Mouse (Mus musculus): ENCODE measurements at regions not wholly inside any gene's neighbourhood (a gene's known extent, or its start where the extent isn't known, plus 50 kb on each side); places are given as distances from the start of the nearest gene placed in this dataset.
A peak's percentile ranks its signal among the peaks of the same experiment; 100 is the strongest.

GRCm38 (mm10) chr10:125892122-125892521 lies 73.8 kb upstream of the Lrig3 start:
- TF ChIP-seq FOSL1 (IDR thresholded peaks at IDR 0.05; ENCODE audit: insufficient read depth, low read length, poor library complexity, severe bottlenecking) (no peak), USF1 (IDR thresholded peaks at IDR 0.05; ENCODE audit: low read depth) (peak; percentile 58), MAX (IDR thresholded peaks at IDR 0.05) (no peak)
- H3K79me3 ChIP-seq (ENCODE audit: low read depth): no peaks in the 10 kb centered on the region
- H3K36me3 ChIP-seq (ENCODE audit: control insufficient read depth, insufficient read depth): no peaks in the 10 kb centered on the region

GRCm38 (mm10) chr10:125895744-125896482 lies 70.1 kb upstream of the Lrig3 start:
- TF ChIP-seq MYOD1 (IDR thresholded peaks at IDR 0.05; ENCODE audit: control insufficient read depth, insufficient read length, low read depth) (no peak), FOSL1 (IDR thresholded peaks at IDR 0.05; ENCODE audit: insufficient read depth, low read length, poor library complexity, severe bottlenecking) (no peak), CTCF (IDR thresholded peaks at IDR 0.05; ENCODE audit: control insufficient read depth, insufficient read depth, insufficient read length) (no peak), MYOG (IDR thresholded peaks at IDR 0.05; ENCODE audit: control insufficient read depth, extremely low read depth, insufficient read length) (no peak), CEBPB (IDR thresholded peaks at IDR 0.05; ENCODE audit: low read depth) (no peak), MAX (IDR thresholded peaks at IDR 0.05) (no peak), USF1 (IDR thresholded peaks at IDR 0.05; ENCODE audit: low read depth) (no peak)

More at GRCm38 (mm10) chr10:125892122-125892521, 73.8 kb upstream of the Lrig3 start:
- Histone ChIP-seq H3K27me3 (ENCODE audit: control insufficient read depth, insufficient read depth, insufficient read length) (no peaks in the 10 kb centered on the region), H3K4me3 (ENCODE audit: insufficient read depth, poor library complexity, severe bottlenecking) (no peak overlapping the region), H3ac (ENCODE audit: control insufficient read depth, insufficient read length, low read depth) (no peak overlapping the region), H3K79me2 (ENCODE audit: control insufficient read depth, insufficient read depth) (no peaks in the 10 kb centered on the region)

GRCm38 (mm10) chr10:125896646-125897045 lies 69.3 kb upstream of the Lrig3 start:
- Histone ChIP-seq H3ac (ENCODE audit: control insufficient read depth, insufficient read length, low read depth) (no peak overlapping the region), H3K79me2 (ENCODE audit: control insufficient read depth, insufficient read depth) (no peaks in the 10 kb centered on the region), H3K36me3 (ENCODE audit: control insufficient read depth, insufficient read depth) (no peaks in the 10 kb centered on the region), H3K27me3 (ENCODE audit: control insufficient read depth, insufficient read depth, insufficient read length) (no peaks in the 10 kb centered on the region), H3K79me3 (ENCODE audit: low read depth) (no peaks in the 10 kb centered on the region), H3K4me3 (ENCODE audit: insufficient read depth, poor library complexity, severe bottlenecking) (no peak overlapping the region)
- TF ChIP-seq CTCF (IDR thresholded peaks at IDR 0.05; ENCODE audit: control insufficient read depth, insufficient read depth, insufficient read length) (no peak), USF1 (IDR thresholded peaks at IDR 0.05; ENCODE audit: low read depth) (no peak), MAX (IDR thresholded peaks at IDR 0.05) (no peak), FOSL1 (IDR thresholded peaks at IDR 0.05; ENCODE audit: insufficient read depth, low read length, poor library complexity, severe bottlenecking) (no peak), MYOG (IDR thresholded peaks at IDR 0.05; ENCODE audit: control insufficient read depth, extremely low read depth, insufficient read length) (no peak), MYOD1 (IDR thresholded peaks at IDR 0.05; ENCODE audit: control insufficient read depth, insufficient read length, low read depth) (no peak), CEBPB (IDR thresholded peaks at IDR 0.05; ENCODE audit: low read depth) (no peak)

More at GRCm38 (mm10) chr10:125895744-125896482, 70.1 kb upstream of the Lrig3 start:
- Histone ChIP-seq H3K79me2 (ENCODE audit: control insufficient read depth, insufficient read depth) (no peaks in the 10 kb centered on the region), H3K27me3 (ENCODE audit: control insufficient read depth, insufficient read depth, insufficient read length) (no peaks in the 10 kb centered on the region), H3ac (ENCODE audit: control insufficient read depth, insufficient read length, low read depth) (no peak overlapping the region), H3K4me3 (ENCODE audit: insufficient read depth, poor library complexity, severe bottlenecking) (no peak overlapping the region), H3K36me3 (ENCODE audit: control insufficient read depth, insufficient read depth) (no peaks in the 10 kb centered on the region), H3K79me3 (ENCODE audit: low read depth) (no peaks in the 10 kb centered on the region)

- no peaks in the 10 kb centered on the region for H3K27me3 ChIP-seq (ENCODE audit: control insufficient read depth, insufficient read depth, insufficient read length)
- TF ChIP-seq MAX (IDR thresholded peaks at IDR 0.05): no peak
- no peak for TF ChIP-seq CEBPB (IDR thresholded peaks at IDR 0.05; ENCODE audit: low read depth)
- TF ChIP-seq CTCF (IDR thresholded peaks at IDR 0.05; ENCODE audit: control insufficient read depth, insufficient read depth, insufficient read length): no peak
- TF ChIP-seq USF1 (IDR thresholded peaks at IDR 0.05; ENCODE audit: low read depth): no peak
- no peak for TF ChIP-seq MYOG (IDR thresholded peaks at IDR 0.05; ENCODE audit: control insufficient read depth, extremely low read depth, insufficient read length)
- TF ChIP-seq FOSL1 (IDR thresholded peaks at IDR 0.05; ENCODE audit: insufficient read depth, low read length, poor library complexity, severe bottlenecking): no peak
- TF ChIP-seq MYOD1 (IDR thresholded peaks at IDR 0.05; ENCODE audit: control insufficient read depth, insufficient read length, low read depth): no peak
- no peak overlapping the region for H3K4me3 ChIP-seq (ENCODE audit: insufficient read depth, poor library complexity, severe bottlenecking)
- H3ac ChIP-seq (ENCODE audit: control insufficient read depth, insufficient read length, low read depth): no peak overlapping the region
- H3K79me3 ChIP-seq (ENCODE audit: low read depth): no peaks in the 10 kb centered on the region
- H3K36me3 ChIP-seq (ENCODE audit: control insufficient read depth, insufficient read depth): no peaks in the 10 kb centered on the region
- H3K79me2 ChIP-seq (ENCODE audit: control insufficient read depth, insufficient read depth): no peaks in the 10 kb centered on the region
Observed at GRCm38 (mm10) chr10:125899504-125899903, 66.5 kb upstream of the Lrig3 start.

GRCm38 (mm10) chr10:125900562-125900961 lies 65.4 kb upstream of the Lrig3 start:
- no peaks in the 10 kb centered on the region for H3K27me3 ChIP-seq (ENCODE audit: control insufficient read depth, insufficient read depth, insufficient read length)
- H3K36me3 ChIP-seq (ENCODE audit: control insufficient read depth, insufficient read depth): no peaks in the 10 kb centered on the region
- no peak for TF ChIP-seq USF1 (IDR thresholded peaks at IDR 0.05; ENCODE audit: low read depth)
- TF ChIP-seq CTCF (IDR thresholded peaks at IDR 0.05; ENCODE audit: control insufficient read depth, insufficient read depth, insufficient read length): no peak
- no peak for TF ChIP-seq MYOG (IDR thresholded peaks at IDR 0.05; ENCODE audit: control insufficient read depth, extremely low read depth, insufficient read length)
- TF ChIP-seq MAX (IDR thresholded peaks at IDR 0.05): no peak
- no peak for TF ChIP-seq MYOD1 (IDR thresholded peaks at IDR 0.05; ENCODE audit: control insufficient read depth, insufficient read length, low read depth)
- TF ChIP-seq CEBPB (IDR thresholded peaks at IDR 0.05; ENCODE audit: low read depth): no peak
- TF ChIP-seq FOSL1 (IDR thresholded peaks at IDR 0.05; ENCODE audit: insufficient read depth, low read length, poor library complexity, severe bottlenecking): no peak
- H3K4me3 ChIP-seq (ENCODE audit: insufficient read depth, poor library complexity, severe bottlenecking): no peak overlapping the region
- H3K79me2 ChIP-seq (ENCODE audit: control insufficient read depth, insufficient read depth): no peaks in the 10 kb centered on the region
- no peak overlapping the region for H3ac ChIP-seq (ENCODE audit: control insufficient read depth, insufficient read length, low read depth)
- no peaks in the 10 kb centered on the region for H3K79me3 ChIP-seq (ENCODE audit: low read depth)

All from C2C12 (cell line).